Mouse (Mus musculus): ENCODE measurements around the gene Mt3. TPM values are rescaled to one million over a fixed set of nuclear protein-coding genes. Genes with fewer than 3 reads are reported as not detected.

Gene Mt3
- polyA plus RNA-seq (2016; fragmentation: Nextera tagmentation; extraction: Ambion mirVana) = 16.9 and 23.8 TPM in 2 replicates

- Histone ChIP-seq H3K9ac (replicated peaks) (peak within 1 kb of the TSS; percentile 7; the same call in 1 of the 2 replicates), H3K4me3 (peak within 1 kb of the TSS; percentile 43), H3K4me2 (replicated peaks) (peak within 1 kb of the TSS; percentile 75), H3K27ac (replicated peaks) (no peak within 1 kb of the TSS), H3K27me3 (peaks cover 25% of the 10 kb centered on the region), H3K4me1 (peaks cover 30% of the 10 kb centered on the region), H3K36me3 (no peaks in the 10 kb centered on the region), H3K9me3 (no peaks in the 10 kb centered on the region)
- peak; percentile 89 for ATAC-seq (ENCODE audit: low FRiP score, low read depth)
- 1% methylated on average over 29 of the region's 29 CpGs for WGBS
Measured at GRCm38 (mm10) chr8:94152513-94153300, at the start of gene Mt3. Gene Mt3, plus strand, starts transcription at chr8:94152607.

GRCm38 (mm10) chr8:94104146-94104545 is 48.3 kb upstream of the Mt3 start:
- 59% methylated on average over 5 of the region's 5 CpGs for WGBS
- no peaks in the 10 kb centered on the region for H3K27me3 ChIP-seq
- H3K9ac ChIP-seq (replicated peaks) = no peak overlapping the region
- ATAC-seq (ENCODE audit: low FRiP score, low read depth) = no peak
- peaks cover 2% of the 10 kb centered on the region; the same call in 1 of the 2 replicates for H3K4me1 ChIP-seq
- no peak overlapping the region for H3K27ac ChIP-seq (replicated peaks)
- H3K9me3 ChIP-seq = no peaks in the 10 kb centered on the region
- no peak overlapping the region for H3K4me2 ChIP-seq (replicated peaks)
- no peaks in the 10 kb centered on the region for H3K36me3 ChIP-seq
- no peak overlapping the region for H3K4me3 ChIP-seq

GRCm38 (mm10) chr8:94107871-94108270 is 44.5 kb upstream of the Mt3 start:
- Histone ChIP-seq H3K36me3 (no peaks in the 10 kb centered on the region), H3K4me1 (no peaks in the 10 kb centered on the region), H3K4me3 (no peak overlapping the region), H3K4me2 (replicated peaks) (no peak overlapping the region), H3K9me3 (no peaks in the 10 kb centered on the region), H3K27ac (replicated peaks) (no peak overlapping the region), H3K9ac (replicated peaks) (no peak overlapping the region), H3K27me3 (no peaks in the 10 kb centered on the region)
- 85% methylated on average over 3 of the region's 3 CpGs for WGBS
- ATAC-seq (ENCODE audit: low FRiP score, low read depth) = no peak

GRCm38 (mm10) chr8:94109396-94109795 is 43.0 kb upstream of the Mt3 start:
- ATAC-seq (ENCODE audit: low FRiP score, low read depth) = no peak
- Histone ChIP-seq H3K27ac (replicated peaks) (no peak overlapping the region), H3K36me3 (no peaks in the 10 kb centered on the region), H3K9me3 (no peaks in the 10 kb centered on the region), H3K4me2 (replicated peaks) (no peak overlapping the region), H3K4me1 (no peaks in the 10 kb centered on the region), H3K4me3 (no peak overlapping the region), H3K9ac (replicated peaks) (no peak overlapping the region), H3K27me3 (no peaks in the 10 kb centered on the region)
- WGBS = 64% methylated on average over 6 of the region's 6 CpGs

- WGBS = 79% methylated on average over 5 of the region's 5 CpGs
- no peak for ATAC-seq (ENCODE audit: low FRiP score, low read depth)
- Histone ChIP-seq H3K36me3 (no peaks in the 10 kb centered on the region), H3K27ac (replicated peaks) (no peak overlapping the region), H3K27me3 (no peaks in the 10 kb centered on the region), H3K4me2 (replicated peaks) (no peak overlapping the region), H3K4me3 (no peak overlapping the region), H3K9me3 (no peaks in the 10 kb centered on the region), H3K9ac (replicated peaks) (no peak overlapping the region), H3K4me1 (no peaks in the 10 kb centered on the region)
Measured at GRCm38 (mm10) chr8:94109835-94110234, 42.6 kb upstream of the Mt3 start.

GRCm38 (mm10) chr8:94110526-94111177 is 41.8 kb upstream of the Mt3 start:
- no peak overlapping the region for H3K9ac ChIP-seq (replicated peaks)
- no peaks in the 10 kb centered on the region for H3K36me3 ChIP-seq
- H3K4me2 ChIP-seq (replicated peaks) = no peak overlapping the region
- no peak overlapping the region for H3K4me3 ChIP-seq
- ATAC-seq (ENCODE audit: low FRiP score, low read depth) = no peak
- H3K27ac ChIP-seq (replicated peaks) = no peak overlapping the region
- no peaks in the 10 kb centered on the region for H3K9me3 ChIP-seq
- WGBS = 73% methylated on average over 6 of the region's 6 CpGs
- H3K27me3 ChIP-seq = no peaks in the 10 kb centered on the region
- H3K4me1 ChIP-seq = no peaks in the 10 kb centered on the region

GRCm38 (mm10) chr8:94113435-94113834 is 39.0 kb upstream of the Mt3 start:
- Histone ChIP-seq H3K9ac (replicated peaks) (no peak overlapping the region), H3K4me3 (no peak overlapping the region), H3K4me1 (peaks cover 11% of the 10 kb centered on the region), H3K27ac (replicated peaks) (no peak overlapping the region), H3K9me3 (no peaks in the 10 kb centered on the region), H3K27me3 (no peaks in the 10 kb centered on the region), H3K36me3 (no peaks in the 10 kb centered on the region), H3K4me2 (replicated peaks) (no peak overlapping the region)
- WGBS = 33% methylated on average over 1 of the region's 1 CpGs
- ATAC-seq (ENCODE audit: low FRiP score, low read depth) = no peak

- peaks cover 17% of the 10 kb centered on the region for H3K4me1 ChIP-seq
- no peaks in the 10 kb centered on the region for H3K36me3 ChIP-seq
- WGBS = 86% methylated on average over 2 of the region's 2 CpGs
- no peak for ATAC-seq (ENCODE audit: low FRiP score, low read depth)
- H3K27ac ChIP-seq (replicated peaks) = no peak overlapping the region
- H3K4me3 ChIP-seq = no peak overlapping the region
- no peaks in the 10 kb centered on the region for H3K9me3 ChIP-seq
- no peak overlapping the region for H3K9ac ChIP-seq (replicated peaks)
- no peaks in the 10 kb centered on the region for H3K27me3 ChIP-seq
- H3K4me2 ChIP-seq (replicated peaks) = no peak overlapping the region
Measured at GRCm38 (mm10) chr8:94113972-94114371, 38.4 kb upstream of the Mt3 start.

- Histone ChIP-seq H3K27me3 (no peaks in the 10 kb centered on the region), H3K9me3 (no peaks in the 10 kb centered on the region), H3K9ac (replicated peaks) (no peak overlapping the region; the same call in 1 of the 2 replicates), H3K4me2 (replicated peaks) (peak overlapping the region; percentile 42), H3K36me3 (no peaks in the 10 kb centered on the region), H3K4me1 (peaks cover 38% of the 10 kb centered on the region), H3K27ac (replicated peaks) (peak overlapping the region; percentile 88), H3K4me3 (no peak overlapping the region)
- ATAC-seq (ENCODE audit: low FRiP score, low read depth) = peak; percentile 92
- 2% methylated on average over 6 of the region's 6 CpGs for WGBS
Measured at GRCm38 (mm10) chr8:94118776-94119430, 33.5 kb upstream of the Mt3 start.

- 84% methylated on average over 9 of the region's 9 CpGs for WGBS
- Histone ChIP-seq H3K27me3 (no peaks in the 10 kb centered on the region), H3K4me1 (peaks cover 38% of the 10 kb centered on the region), H3K27ac (replicated peaks) (0 out of 2 replicates have a peak overlapping the region, but pooled peaks have one; percentile 12), H3K4me2 (replicated peaks) (no peak overlapping the region), H3K36me3 (no peaks in the 10 kb centered on the region), H3K9ac (replicated peaks) (no peak overlapping the region), H3K4me3 (no peak overlapping the region), H3K9me3 (no peaks in the 10 kb centered on the region)
- ATAC-seq (ENCODE audit: low FRiP score, low read depth) = no peak
Measured at GRCm38 (mm10) chr8:94121625-94122024, 30.8 kb upstream of the Mt3 start.

- Histone ChIP-seq H3K27me3 (no peaks in the 10 kb centered on the region), H3K4me3 (no peak overlapping the region), H3K4me1 (peaks cover 32% of the 10 kb centered on the region), H3K9me3 (no peaks in the 10 kb centered on the region), H3K27ac (replicated peaks) (no peak overlapping the region), H3K4me2 (replicated peaks) (no peak overlapping the region), H3K9ac (replicated peaks) (no peak overlapping the region), H3K36me3 (no peaks in the 10 kb centered on the region)
- ATAC-seq (ENCODE audit: low FRiP score, low read depth) = no peak
- 60% methylated on average over 8 of the region's 8 CpGs for WGBS
Measured at GRCm38 (mm10) chr8:94122711-94123468, 29.5 kb upstream of the Mt3 start.
